Mouse (Mus musculus) stomach, postnatal 0 days (tissue): ENCODE measurements around the gene Svs3b.

Experiments used
- CTCF ChIP-seq: IDR thresholded peaks from 2 replicates; pipeline ENCODE4 v1.5.1; 2016; ENCODE audit warnings: antibody characterized with exemption, low read depth, mild to moderate bottlenecking, moderate library complexity
- EP300 ChIP-seq: optimal IDR thresholded peaks from 2 replicates; pipeline ENCODE3; 2016; ENCODE audit warnings: antibody characterized with exemption

- no peak for TF ChIP-seq EP300
- TF ChIP-seq CTCF: no peak
These were observed 37.1 kb downstream of the Svs3b start for GRCm38 (mm10) chr2:164219295-164219694.
